Mouse (Mus musculus) megakaryocyte-erythroid progenitor cell, adult 5-6 weeks (primary cell): ENCODE results near the gene Fam3a. TPM values are rescaled to one million over a fixed set of nuclear protein-coding genes. Genes with fewer than 3 reads are reported as not detected.

Source experiments
- ATAC-seq: replicated peaks from 2 replicates; pipeline ENCODE4 v1.8.0; 2016; ENCODE audit warnings: mild to moderate bottlenecking, inconsistent platforms; ENCODE audit not compliant: severe bottlenecking, poor library complexity, low FRiP score, low TSS enrichment
- total RNA-seq, 2 experiments: library from RNA; stranded (forward) in 1 of 2; stranded (reverse) in 1 of 2; fragments of 200-1000, 215-1000 nt in 1 of 2; fragments of >200 nt in 1 of 2; fragmentation: Nextera tagmentation in 1 of 2; gene quantifications; 2 replicates each; pipeline ENCODE4 v1.2.3; 2014 to 2017

Gene Fam3a
- total RNA-seq, 2 experiments from 2014 or later: 16.5 to 21.1 TPM

DNA sequence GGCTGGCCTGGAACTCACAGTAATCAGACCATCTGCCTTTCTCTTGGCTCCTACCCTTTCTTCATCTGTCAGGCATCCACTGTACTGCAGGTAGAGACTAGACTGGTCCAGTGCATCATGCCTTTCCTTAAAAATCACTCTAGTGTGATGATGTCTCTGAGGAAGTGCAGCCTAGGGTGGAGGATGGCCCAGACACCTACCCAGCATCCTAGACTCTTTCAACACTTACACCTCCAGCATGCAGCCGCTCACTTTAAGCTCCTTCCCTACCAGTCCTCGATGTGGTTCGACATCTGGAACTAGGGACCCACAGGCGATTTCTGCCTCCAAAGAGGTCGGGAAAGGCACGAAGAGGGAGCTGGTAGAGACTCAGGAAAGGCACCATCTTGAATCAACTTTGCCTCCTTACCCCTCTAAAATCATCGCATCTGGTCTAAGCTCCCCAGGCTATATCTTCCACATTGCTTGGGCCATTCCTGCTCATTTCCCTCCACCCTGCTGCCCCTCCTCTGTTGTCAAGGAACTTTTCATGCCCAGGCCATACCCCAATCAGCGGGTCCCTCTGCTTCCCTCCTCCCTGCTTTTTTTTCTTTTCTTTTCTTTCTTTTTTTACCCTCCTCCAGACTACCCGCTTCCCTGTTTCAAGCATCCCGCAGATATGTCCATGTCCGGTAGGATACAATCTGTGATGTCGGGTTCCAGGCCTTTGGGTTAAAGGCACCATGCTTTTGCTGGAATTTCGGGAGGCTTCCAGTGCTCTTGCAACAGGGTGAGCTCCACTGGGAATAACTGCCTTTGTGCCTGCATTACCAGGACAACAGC, 40.2 kb downstream of the Fam3a start:
- no peak for ATAC-seq

Other genes starting within 250 kb of the Fam3a start
- gene Tex28, start 225.4 kb downstream of the Fam3a start, total RNA-seq (2014; fragmentation: Nextera tagmentation): not detected in 2 replicates
- gene Tex28, start 225.4 kb downstream of the Fam3a start, total RNA-seq (2017): not detected in 2 replicates
- gene Tktl1, start 216.0 kb downstream of the Fam3a start, total RNA-seq (2014; fragmentation: Nextera tagmentation): not detected in 2 replicates
- not detected in 2 replicates for gene Tktl1, start 216.0 kb downstream of the Fam3a start, total RNA-seq (2017)
- gene Flna, start 143.5 kb downstream of the Fam3a start, total RNA-seq (2014; fragmentation: Nextera tagmentation): 118 and 156 TPM in 2 replicates
- 299 and 337 TPM in 2 replicates for gene Flna, start 143.5 kb downstream of the Fam3a start, total RNA-seq (2017)
- gene Emd, start 138.6 kb downstream of the Fam3a start, total RNA-seq (2014; fragmentation: Nextera tagmentation): 67.1 and 96.2 TPM in 2 replicates
- gene Emd, start 138.6 kb downstream of the Fam3a start, total RNA-seq (2017): 74.5 and 113 TPM in 2 replicates
- gene Rpl10, start 122.5 kb downstream of the Fam3a start, total RNA-seq (2014; fragmentation: Nextera tagmentation): 4,546 and 4,933 TPM in 2 replicates
- gene Rpl10, start 122.5 kb downstream of the Fam3a start, total RNA-seq (2017): 1,280 and 1,947 TPM in 2 replicates
- 37.9 and 62.6 TPM in 2 replicates for gene Taz, start 111.4 kb downstream of the Fam3a start, total RNA-seq (2014; fragmentation: Nextera tagmentation)
- 37.0 and 41.7 TPM in 2 replicates for gene Taz, start 111.4 kb downstream of the Fam3a start, total RNA-seq (2017)
- gene Dnase1l1, start 110.9 kb downstream of the Fam3a start, total RNA-seq (2014; fragmentation: Nextera tagmentation): 12.9 and 22.9 TPM in 2 replicates
- gene Dnase1l1, start 110.9 kb downstream of the Fam3a start, total RNA-seq (2017): 15.6 and 28.0 TPM in 2 replicates
- gene Atp6ap1, start 96.2 kb downstream of the Fam3a start, total RNA-seq (2014; fragmentation: Nextera tagmentation): 91.6 and 95.2 TPM in 2 replicates
- gene Atp6ap1, start 96.2 kb downstream of the Fam3a start, total RNA-seq (2017): 72.2 and 111 TPM in 2 replicates
- gene Gdi1, start 88.3 kb downstream of the Fam3a start, total RNA-seq (2014; fragmentation: Nextera tagmentation): 105 and 125 TPM in 2 replicates
- 12.9 and 19.3 TPM in 2 replicates for gene Gdi1, start 88.3 kb downstream of the Fam3a start, total RNA-seq (2017)
- gene Fam50a, start 80.2 kb downstream of the Fam3a start, total RNA-seq (2014; fragmentation: Nextera tagmentation): 32.6 and 39.6 TPM in 2 replicates
- 62.1 and 75.4 TPM in 2 replicates for gene Fam50a, start 80.2 kb downstream of the Fam3a start, total RNA-seq (2017)
- 3.9 and 14.8 TPM in 2 replicates for gene Plxna3, start 64.2 kb downstream of the Fam3a start, total RNA-seq (2014; fragmentation: Nextera tagmentation)
- 0.80 TPM in 2 replicates for gene Plxna3, start 64.2 kb downstream of the Fam3a start, total RNA-seq (2017)
- gene Lage3, start 39.7 kb downstream of the Fam3a start, total RNA-seq (2014; fragmentation: Nextera tagmentation): 62.4 and 101 TPM in 2 replicates
- gene Lage3, start 39.7 kb downstream of the Fam3a start, total RNA-seq (2017): 29.6 and 35.2 TPM in 2 replicates
- gene Ubl4a, start 20.1 kb downstream of the Fam3a start, total RNA-seq (2014; fragmentation: Nextera tagmentation): 35.0 and 64.6 TPM in 2 replicates
- 14.1 and 24.5 TPM in 2 replicates for gene Ubl4a, start 20.1 kb downstream of the Fam3a start, total RNA-seq (2017)
- 6.7 and 16.4 TPM in 2 replicates for gene Slc10a3, start 19.9 kb downstream of the Fam3a start, total RNA-seq (2014; fragmentation: Nextera tagmentation)
- 11.5 and 11.6 TPM in 2 replicates for gene Slc10a3, start 19.9 kb downstream of the Fam3a start, total RNA-seq (2017)
- gene Ikbkg, start within 50 bp of the Fam3a start, total RNA-seq (2014; fragmentation: Nextera tagmentation): 12.6 and 16.4 TPM in 2 replicates
- 25.7 and 45.8 TPM in 2 replicates for gene Ikbkg, start within 50 bp of the Fam3a start, total RNA-seq (2017)
- gene G6pdx, start 35.9 kb upstream of the Fam3a start, total RNA-seq (2014; fragmentation: Nextera tagmentation): 68.0 and 77.7 TPM in 2 replicates
- 47.5 and 77.2 TPM in 2 replicates for gene G6pdx, start 35.9 kb upstream of the Fam3a start, total RNA-seq (2017)
- not detected in 2 replicates for gene Gm6880, start 88.1 kb upstream of the Fam3a start, total RNA-seq (2014; fragmentation: Nextera tagmentation)
- not detected in 2 replicates for gene Gm6880, start 88.1 kb upstream of the Fam3a start, total RNA-seq (2017)
- not detected in 2 replicates for gene Olfr1326-ps1, start 181.6 kb upstream of the Fam3a start, total RNA-seq (2014; fragmentation: Nextera tagmentation)
- not detected in 2 replicates for gene Olfr1326-ps1, start 181.6 kb upstream of the Fam3a start, total RNA-seq (2017)
- not detected in 2 replicates for gene Olfr1325, start 199.4 kb upstream of the Fam3a start, total RNA-seq (2014; fragmentation: Nextera tagmentation)
- not detected in 2 replicates for gene Olfr1325, start 199.4 kb upstream of the Fam3a start, total RNA-seq (2017)